Mouse (Mus musculus): ENCODE measurements around the gene Cfap20. TPM values are rescaled to one million over a fixed set of nuclear protein-coding genes. Genes with fewer than 3 reads are reported as not detected.

Cfap20 gene
- polyA plus RNA-seq (2017; shearing (Covaris generic)) = 43.9 TPM

DNA sequence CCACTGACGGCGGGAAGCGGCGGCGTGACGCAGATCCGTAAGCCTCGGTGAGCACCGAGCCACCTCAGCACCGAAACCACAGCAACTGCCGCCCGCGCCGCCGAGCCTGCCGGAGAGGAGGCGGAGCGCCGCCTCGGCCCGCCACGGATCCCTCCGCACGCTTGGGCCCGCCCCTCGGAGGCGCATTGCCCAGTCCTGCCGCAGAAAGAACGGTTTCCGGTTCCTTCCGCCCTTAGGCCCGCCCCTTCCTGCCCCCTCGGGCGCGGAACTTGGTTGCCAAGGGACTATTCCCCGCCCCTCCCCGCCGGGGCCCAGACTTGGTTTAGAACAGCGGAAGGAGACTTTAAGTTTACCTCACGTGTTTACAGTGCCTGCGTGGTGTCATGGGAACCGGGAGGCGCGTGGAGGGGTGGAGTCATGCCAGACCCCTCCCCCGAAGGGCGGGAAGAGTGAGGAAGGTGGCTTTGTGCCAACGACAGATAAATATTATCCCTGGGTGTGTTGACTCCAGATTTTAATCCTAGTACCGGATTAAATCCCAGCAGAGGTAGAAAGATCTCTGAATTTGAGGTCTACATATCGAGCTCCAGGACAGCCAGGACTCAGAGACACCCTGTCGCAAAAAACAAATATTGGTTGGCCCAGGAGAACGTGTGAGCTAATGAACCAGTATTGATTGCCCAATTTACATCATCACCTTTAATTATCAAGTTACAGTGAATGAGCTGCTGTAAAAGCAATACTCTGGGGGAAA is at the start of gene Cfap20:
Gene Cfap20 (minus strand): TSS at position 184 of the 754 bp plus-strand sequence.

Other genes starting within 250 kb of the Cfap20 start
- 3.9 TPM for gene Kifc3, start 232.1 kb downstream of the Cfap20 start, polyA plus RNA-seq (2017; shearing (Covaris generic))
- 0.30 TPM for gene Cngb1, start 128.3 kb downstream of the Cfap20 start, polyA plus RNA-seq (2017; shearing (Covaris generic))
- not detected for gene Tepp, start 124.3 kb downstream of the Cfap20 start, polyA plus RNA-seq (2017; shearing (Covaris generic))
- 11.1 TPM for gene Zfp319, start 102.9 kb downstream of the Cfap20 start, polyA plus RNA-seq (2017; shearing (Covaris generic))
- 59.6 TPM for gene Usb1, start 102.6 kb downstream of the Cfap20 start, polyA plus RNA-seq (2017; shearing (Covaris generic))
- gene Mmp15, start 82.6 kb downstream of the Cfap20 start, polyA plus RNA-seq (2017; shearing (Covaris generic)) = 2.7 TPM
- 38.9 TPM for gene Csnk2a2, start 55.2 kb upstream of the Cfap20 start, polyA plus RNA-seq (2017; shearing (Covaris generic))
- not detected for gene Ccdc113, start 99.2 kb upstream of the Cfap20 start, polyA plus RNA-seq (2017; shearing (Covaris generic))
- not detected for gene Prss54, start 141.5 kb upstream of the Cfap20 start, polyA plus RNA-seq (2017; shearing (Covaris generic))
- 11.1 TPM for gene Gins3, start 198.6 kb upstream of the Cfap20 start, polyA plus RNA-seq (2017; shearing (Covaris generic))
- 1.3 TPM for gene Ndrg4, start 242.1 kb upstream of the Cfap20 start, polyA plus RNA-seq (2017; shearing (Covaris generic))